Mouse (Mus musculus) hindbrain, embryonic 12.5 days (tissue): ENCODE data around the gene Kars. TPM values are rescaled to one million over a fixed set of nuclear protein-coding genes. Genes with fewer than 3 reads are reported as not detected.

Source experiments
- ATAC-seq: fragments of 200-750 bp; cut with Nextera tagmentation; 2 replicates; pipeline ENCODE4 v1.8.0; 2017; ENCODE audit warnings: moderate TSS enrichment; ENCODE audit not compliant: low FRiP score
- H3K27ac ChIP-seq: fragments of 300-500 bp; sonication (generic); 2 replicates; pipeline ENCODE4 v1.5.1; 2016; ENCODE audit warnings: mild to moderate bottlenecking
- H3K27me3 ChIP-seq: fragments of 300-500 bp; sonication (generic); 2 replicates; pipeline ENCODE4 v1.6.1; 2016; ENCODE audit warnings: mild to moderate bottlenecking
- H3K36me3 ChIP-seq: fragments of 300-500 bp; sonication (generic); 2 replicates; pipeline ENCODE4 v1.6.1; 2016; ENCODE audit warnings: mild to moderate bottlenecking
- H3K4me1 ChIP-seq: fragments of 300-500 bp; sonication (generic); 2 replicates; pipeline ENCODE4 v1.6.1; 2016
- H3K4me2 ChIP-seq: fragments of 300-500 bp; sonication (generic); replicated peaks from 2 replicates; pipeline ENCODE4 v1.6.1; 2016; ENCODE audit warnings: mild to moderate bottlenecking
- H3K4me3 ChIP-seq: fragments of 300-500 bp; sonication (generic); 2 replicates; pipeline ENCODE4 v1.5.1; 2016; ENCODE audit warnings: mild to moderate bottlenecking
- H3K9ac ChIP-seq: fragments of 300-500 bp; sonication (generic); 2 replicates; pipeline ENCODE4 v1.6.1; 2016; ENCODE audit warnings: mild to moderate bottlenecking, moderate library complexity
- H3K9me3 ChIP-seq: fragments of 300-500 bp; sonication (generic); replicated peaks from 2 replicates; pipeline ENCODE4 v1.6.1; 2016; ENCODE audit warnings: mild to moderate bottlenecking
- WGBS: fragments of 180-500 bp; shearing (Covaris S2); methylation state at CpG from one replicate; pipeline ENCODE4 v1.1.7; 2016; 5-methylcytosine and 5-hydroxymethylcytosine counted together
- polyA plus RNA-seq: library from polyadenylated mRNA; unstranded; fragments of >200 nt; fragmentation: Nextera tagmentation; extraction: Ambion mirVana; gene quantifications from 2 replicates; pipeline ENCODE4 v1.2.1, GENCODE M21; 2016

The Kars gene
- polyA plus RNA-seq, 1 experiment from 2014 or later: 183 TPM

- Histone ChIP-seq H3K27me3 (no peaks in the 10 kb centered on the region), H3K36me3 (peaks cover 62% of the 10 kb centered on the region), H3K4me2 (no peak overlapping the region)
Observed at GRCm38 (mm10) chr8:111957231-111957630, 53.9 kb downstream of the Kars start.

GRCm38 (mm10) chr8:111955879-111956278 is 55.2 kb downstream of the Kars start:
- Histone ChIP-seq H3K4me1 (no peaks in the 10 kb centered on the region), H3K27me3 (no peaks in the 10 kb centered on the region), H3K36me3 (peaks cover 69% of the 10 kb centered on the region), H3K9me3 (no peaks in the 10 kb centered on the region), H3K27ac (no peak overlapping the region), H3K4me2 (no peak overlapping the region), H3K4me3 (no peak overlapping the region), H3K9ac (no peak overlapping the region)
- no peak for ATAC-seq
- 88% methylated on average over 4 of the region's 5 CpGs for WGBS

More at GRCm38 (mm10) chr8:111957231-111957630, 53.9 kb downstream of the Kars start:
- Histone ChIP-seq H3K4me1 (no peaks in the 10 kb centered on the region), H3K9me3 (no peaks in the 10 kb centered on the region), H3K4me3 (no peak overlapping the region), H3K27ac (no peak overlapping the region), H3K9ac (no peak overlapping the region)
- ATAC-seq: no peak
- 91% methylated on average over 2 of the region's 2 CpGs for WGBS

- Histone ChIP-seq H3K36me3 (peaks cover 72% of the 10 kb centered on the region), H3K9ac (no peak overlapping the region), H3K27me3 (no peaks in the 10 kb centered on the region), H3K27ac (no peak overlapping the region), H3K4me3 (no peak overlapping the region), H3K9me3 (no peaks in the 10 kb centered on the region), H3K4me2 (no peak overlapping the region), H3K4me1 (no peaks in the 10 kb centered on the region)
- 85% methylated on average over 4 of the region's 4 CpGs for WGBS
- ATAC-seq: no peak
Observed at GRCm38 (mm10) chr8:111954844-111955594, 56.1 kb downstream of the Kars start.

- no peak overlapping the region for H3K9ac ChIP-seq
- WGBS: 93% methylated on average over 5 of the region's 5 CpGs
- H3K27ac ChIP-seq: no peak overlapping the region
- no peak overlapping the region for H3K4me3 ChIP-seq
- H3K36me3 ChIP-seq: peaks cover 71% of the 10 kb centered on the region
- no peaks in the 10 kb centered on the region for H3K9me3 ChIP-seq
- H3K4me2 ChIP-seq: no peak overlapping the region
- H3K27me3 ChIP-seq: no peaks in the 10 kb centered on the region
- ATAC-seq: no peak
- no peaks in the 10 kb centered on the region for H3K4me1 ChIP-seq
Observed at GRCm38 (mm10) chr8:111951936-111952335, 59.2 kb downstream of the Kars start.

GRCm38 (mm10) chr8:111951317-111951716 is 59.8 kb downstream of the Kars start:
- Histone ChIP-seq H3K36me3 (peaks cover 70% of the 10 kb centered on the region), H3K9me3 (no peaks in the 10 kb centered on the region), H3K9ac (no peak overlapping the region), H3K27me3 (no peaks in the 10 kb centered on the region), H3K27ac (no peak overlapping the region), H3K4me1 (no peaks in the 10 kb centered on the region), H3K4me3 (no peak overlapping the region), H3K4me2 (no peak overlapping the region)
- 98% methylated on average over 7 of the region's 7 CpGs for WGBS
- ATAC-seq: no peak

- Histone ChIP-seq H3K36me3 (peaks cover 71% of the 10 kb centered on the region), H3K9ac (no peak overlapping the region), H3K4me3 (no peak overlapping the region), H3K4me2 (no peak overlapping the region), H3K27ac (no peak overlapping the region), H3K4me1 (no peaks in the 10 kb centered on the region), H3K9me3 (no peaks in the 10 kb centered on the region), H3K27me3 (no peaks in the 10 kb centered on the region)
- WGBS: 91% methylated on average over 3 of the region's 3 CpGs
- ATAC-seq: no peak
Observed at GRCm38 (mm10) chr8:111950846-111951245, 60.3 kb downstream of the Kars start.

- Histone ChIP-seq H3K36me3 (peaks cover 71% of the 10 kb centered on the region), H3K4me3 (no peak overlapping the region), H3K4me1 (no peaks in the 10 kb centered on the region), H3K9me3 (no peaks in the 10 kb centered on the region), H3K27me3 (no peaks in the 10 kb centered on the region), H3K27ac (no peak overlapping the region), H3K4me2 (no peak overlapping the region), H3K9ac (no peak overlapping the region)
- no peak for ATAC-seq
- WGBS: 94% methylated on average over 8 of the region's 8 CpGs
Observed at GRCm38 (mm10) chr8:111947954-111948353, 63.2 kb downstream of the Kars start.

- WGBS: 86% methylated on average over 2 of the region's 2 CpGs
- H3K4me1 ChIP-seq: peaks cover 1% of the 10 kb centered on the region
Observed at GRCm38 (mm10) chr8:111947144-111947543, 64.0 kb downstream of the Kars start.

GRCm38 (mm10) chr8:111943544-111943943 is 67.6 kb downstream of the Kars start:
- H3K9ac ChIP-seq: no peak overlapping the region
- H3K27me3 ChIP-seq: no peaks in the 10 kb centered on the region
- no peaks in the 10 kb centered on the region for H3K9me3 ChIP-seq
- no peak for ATAC-seq
- no peak overlapping the region for H3K27ac ChIP-seq
- H3K4me2 ChIP-seq: no peak overlapping the region
- H3K4me3 ChIP-seq: no peak overlapping the region
- H3K4me1 ChIP-seq: peaks cover 18% of the 10 kb centered on the region
- 84% methylated on average over 2 of the region's 2 CpGs for WGBS
- peaks cover 55% of the 10 kb centered on the region for H3K36me3 ChIP-seq

More at GRCm38 (mm10) chr8:111947144-111947543, 64.0 kb downstream of the Kars start:
- no peak overlapping the region for H3K4me2 ChIP-seq
- no peak for ATAC-seq
- H3K4me3 ChIP-seq: no peak overlapping the region
- H3K27me3 ChIP-seq: no peaks in the 10 kb centered on the region
- no peak overlapping the region for H3K27ac ChIP-seq
- H3K9ac ChIP-seq: no peak overlapping the region
- H3K9me3 ChIP-seq: no peaks in the 10 kb centered on the region
- H3K36me3 ChIP-seq: peaks cover 70% of the 10 kb centered on the region

Other genes starting within 250 kb of the Kars start
- 192 and 212 TPM in 2 replicates for gene Cfdp1, start 157.0 kb downstream of the Kars start, polyA plus RNA-seq
- 7.5 and 8.5 TPM in 2 replicates for gene Tmem170, start 134.6 kb downstream of the Kars start, polyA plus RNA-seq
- 4.7 and 5.1 TPM in 2 replicates for gene Chst5, start 100.9 kb downstream of the Kars start, polyA plus RNA-seq
- 20.4 and 22.4 TPM in 2 replicates for gene Tmem231, start 77.4 kb downstream of the Kars start, polyA plus RNA-seq
- gene Gabarapl2, start 70.6 kb downstream of the Kars start, polyA plus RNA-seq: 327 and 330 TPM in 2 replicates
- 11.1 and 12.2 TPM in 2 replicates for gene Adat1, start 19.0 kb downstream of the Kars start, polyA plus RNA-seq
- 41.0 and 44.0 TPM in 2 replicates for gene Terf2ip, start 75 bp upstream of the Kars start, polyA plus RNA-seq
- 0.23 and 1.2 TPM in 2 replicates for gene Gm6793, start 3.7 kb upstream of the Kars start, polyA plus RNA-seq